Mouse (Mus musculus): ENCODE measurements around the gene Fgfr4.

The Fgfr4 gene

DNA sequence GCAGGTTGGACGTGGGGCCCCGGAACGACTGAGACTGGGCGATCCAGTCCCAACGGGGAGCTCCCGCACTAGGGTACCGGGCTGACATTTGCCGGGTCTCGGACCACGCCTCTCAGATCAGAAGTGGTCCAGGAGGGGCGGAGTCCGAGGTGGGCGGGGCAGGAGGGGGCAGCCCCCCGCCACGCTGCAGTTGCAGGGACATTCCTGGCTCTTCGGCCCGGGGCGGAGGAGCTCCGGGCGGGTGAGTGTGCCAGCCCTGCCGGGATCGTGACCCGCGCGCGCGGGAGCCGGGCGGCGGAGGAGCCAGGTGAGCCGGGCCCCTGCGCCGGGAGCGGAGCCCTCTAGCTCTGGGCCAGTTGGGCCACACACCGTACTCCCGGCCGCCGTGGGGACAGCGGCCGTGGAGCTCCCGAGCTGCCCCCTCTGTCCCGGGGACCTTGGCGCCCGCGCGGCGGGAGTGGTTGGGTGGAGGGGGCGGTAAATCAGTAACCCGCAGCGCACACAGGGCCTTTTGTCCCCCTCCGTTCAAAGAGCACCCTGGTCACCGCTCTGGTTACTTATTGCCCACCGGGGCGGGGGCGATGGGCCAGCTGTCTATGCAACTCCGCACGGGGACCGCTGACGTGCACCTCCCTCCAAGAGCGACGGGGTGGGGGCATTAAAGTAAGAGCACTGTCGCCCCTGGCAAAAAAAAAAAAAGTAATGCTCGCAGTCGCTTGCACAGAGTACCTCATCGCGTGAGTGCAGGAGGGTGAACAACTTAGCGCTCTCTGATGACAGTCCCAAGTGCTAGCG is at the start of gene Fgfr4:
Gene Fgfr4 (plus strand): TSS at position 20 of the 795 bp plus-strand sequence.
- peak; percentile 91 to 92 for DNase-seq

DNA sequence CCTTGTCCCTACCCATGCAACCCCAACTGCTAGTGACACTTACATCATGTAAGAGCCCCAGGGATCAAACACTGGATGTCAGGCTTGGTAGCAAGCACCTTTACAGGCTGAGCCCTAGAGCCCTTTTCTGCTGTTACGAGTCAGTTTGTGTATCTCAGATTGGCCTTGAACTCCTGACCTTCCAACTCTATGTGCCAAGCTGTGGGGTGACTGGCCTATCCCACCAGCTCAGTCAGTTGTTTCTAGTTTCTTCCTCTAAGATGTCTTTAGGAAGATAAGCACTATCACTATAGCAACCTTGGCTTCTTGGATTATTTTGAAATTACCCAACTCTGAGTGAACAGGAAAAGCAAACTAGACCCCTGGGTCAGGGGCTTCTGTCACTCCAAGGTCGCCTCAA is 49.1 kb upstream of the Fgfr4 start:
- no peak for DNase-seq

DNA sequence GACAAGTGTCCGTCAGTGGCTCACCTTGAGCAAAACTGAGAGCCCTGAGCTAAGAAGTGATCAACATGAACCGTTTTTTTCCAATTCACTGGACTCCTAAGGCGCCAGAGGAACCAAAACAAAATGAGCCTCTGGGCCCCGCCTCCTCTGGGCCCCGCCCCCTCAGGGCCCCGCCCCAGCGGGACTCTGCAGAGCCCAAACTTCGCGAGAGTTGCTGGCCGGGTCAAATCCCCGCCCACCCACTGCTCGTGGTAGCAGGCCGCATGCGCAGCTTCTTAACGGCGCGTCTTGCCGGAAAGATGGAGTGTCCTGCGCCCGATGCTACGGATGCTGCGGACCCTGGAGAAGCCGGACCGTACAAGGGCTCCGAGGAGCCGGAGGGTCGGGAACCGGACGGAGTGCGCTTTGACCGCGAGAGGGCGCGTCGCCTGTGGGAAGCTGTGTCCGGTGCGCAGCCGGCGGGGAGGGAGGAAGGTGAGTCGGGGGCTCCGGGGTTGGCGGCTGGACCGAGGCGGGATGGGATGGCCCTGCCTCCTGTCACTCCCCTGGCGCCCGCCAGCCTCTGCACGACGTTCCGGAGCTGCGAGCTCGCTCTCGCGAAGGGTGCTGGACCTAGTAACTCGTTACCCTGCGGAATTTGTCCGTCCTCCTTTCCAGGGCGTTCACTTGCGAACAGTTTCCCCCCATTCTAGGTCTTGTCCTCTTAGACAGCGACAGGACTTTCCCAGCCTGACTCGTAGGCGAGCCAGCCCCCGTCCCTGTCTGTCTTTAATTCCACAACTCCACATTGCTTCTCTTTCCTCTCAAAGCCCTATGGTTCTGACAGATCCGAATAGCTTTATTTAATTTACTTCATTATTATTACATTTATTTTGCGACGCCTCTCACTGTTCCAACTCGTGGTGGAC is 47.1 kb upstream of the Fgfr4 start, which contains the start of gene Zfp346:
Gene Zfp346 (plus strand): TSS at position 267 of the 908 bp plus-strand sequence.
- DNase-seq: peak; percentile 97 to 99

DNA sequence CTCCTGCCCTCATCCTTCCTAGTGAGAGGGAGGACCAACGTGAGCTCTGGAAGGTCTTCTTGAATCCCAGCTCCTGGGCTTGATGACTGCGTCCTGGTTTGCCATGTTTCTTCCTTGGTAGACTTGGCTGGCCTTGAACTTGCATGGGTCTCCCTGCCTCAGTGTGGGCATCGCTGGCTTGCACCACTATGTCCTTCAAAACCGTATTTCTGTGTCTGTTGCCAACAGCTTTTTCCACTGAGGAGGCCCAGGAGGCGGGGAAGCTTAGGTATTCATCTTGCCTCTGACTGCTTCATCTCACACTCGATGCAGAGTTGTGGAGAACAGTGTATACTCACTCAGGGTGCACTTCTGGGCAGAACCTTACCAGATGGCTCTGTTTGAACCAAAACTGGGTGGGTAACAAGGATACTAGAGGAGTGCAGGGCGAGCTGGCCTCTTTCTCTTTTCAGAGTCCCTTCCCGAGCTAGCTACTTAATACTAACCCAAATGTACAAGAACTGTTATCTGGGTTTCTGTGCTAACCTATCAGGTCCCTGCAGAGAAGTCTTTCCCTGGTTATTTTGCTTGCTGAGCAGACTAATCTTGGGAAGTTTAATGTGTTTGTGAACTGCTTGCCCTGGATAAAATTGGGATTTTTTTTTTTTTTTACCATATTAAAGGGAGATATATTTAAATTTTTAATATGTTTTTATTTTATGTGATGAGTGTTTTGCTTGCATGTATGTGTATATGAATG is 46.3 kb upstream of the Fgfr4 start:
- peak in 1 of 2 experiments; percentile 8 for DNase-seq

DNA sequence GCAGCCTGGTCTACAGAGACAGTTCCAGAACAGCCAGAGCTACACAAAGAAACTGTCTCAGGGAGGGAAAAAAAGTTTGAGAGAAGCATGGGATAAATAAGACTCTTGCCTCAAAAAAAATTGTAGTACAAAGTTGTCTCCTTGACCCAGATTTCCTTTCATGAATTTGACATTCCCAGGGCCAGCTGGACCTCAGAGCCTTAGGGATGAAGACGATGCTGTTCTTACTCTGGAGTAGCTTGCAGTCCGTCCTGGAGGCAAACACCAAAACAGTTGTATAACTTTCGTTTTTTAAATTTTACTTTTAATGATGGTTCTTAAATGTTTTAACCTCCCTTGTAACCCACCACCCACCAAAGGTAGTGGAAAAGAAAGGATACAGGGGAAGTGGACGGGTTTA is 45.3 kb upstream of the Fgfr4 start:
- no peak for DNase-seq

DNA sequence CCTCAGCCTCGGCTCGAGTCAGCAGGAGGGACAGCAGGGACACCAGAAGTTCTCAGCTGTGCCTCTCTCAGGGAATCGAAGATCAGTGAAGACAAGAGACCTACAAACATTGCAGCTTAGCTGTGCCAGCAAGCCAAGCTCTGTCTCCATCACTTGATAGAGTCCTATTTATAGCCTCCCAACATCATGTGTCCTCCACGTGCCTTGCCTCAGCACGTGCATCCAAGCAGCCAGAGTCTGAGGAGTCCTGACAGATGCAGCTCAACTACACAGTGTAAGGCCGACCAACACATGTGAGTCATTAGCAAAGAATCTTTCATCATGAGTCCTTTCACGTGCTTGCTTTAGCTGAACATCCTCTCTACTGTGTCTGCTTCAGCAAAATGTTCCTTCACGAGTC is 44.7 kb upstream of the Fgfr4 start:
- peak in 1 of 2 experiments; percentile 20 for DNase-seq

DNA sequence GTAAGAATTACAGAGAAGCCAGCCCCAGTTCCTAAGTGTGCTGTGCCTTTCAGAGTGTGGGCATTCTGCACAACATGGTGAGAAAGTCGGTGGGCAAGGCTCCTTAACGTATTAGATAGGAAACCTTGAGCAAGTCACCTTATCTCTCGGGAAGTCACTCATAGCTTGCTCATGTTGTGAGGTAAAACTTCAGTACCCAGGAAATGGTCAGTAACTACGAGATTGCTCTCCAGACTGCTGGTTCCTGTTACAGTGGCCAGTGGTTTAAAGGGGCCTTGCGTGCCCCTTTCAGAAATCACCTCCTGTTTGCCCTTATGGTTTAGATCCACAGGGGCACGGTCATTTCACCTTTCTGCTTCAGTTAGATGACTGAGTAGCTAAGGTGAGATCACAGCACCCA is 38.1 kb upstream of the Fgfr4 start:
- DNase-seq: no peak

DNA sequence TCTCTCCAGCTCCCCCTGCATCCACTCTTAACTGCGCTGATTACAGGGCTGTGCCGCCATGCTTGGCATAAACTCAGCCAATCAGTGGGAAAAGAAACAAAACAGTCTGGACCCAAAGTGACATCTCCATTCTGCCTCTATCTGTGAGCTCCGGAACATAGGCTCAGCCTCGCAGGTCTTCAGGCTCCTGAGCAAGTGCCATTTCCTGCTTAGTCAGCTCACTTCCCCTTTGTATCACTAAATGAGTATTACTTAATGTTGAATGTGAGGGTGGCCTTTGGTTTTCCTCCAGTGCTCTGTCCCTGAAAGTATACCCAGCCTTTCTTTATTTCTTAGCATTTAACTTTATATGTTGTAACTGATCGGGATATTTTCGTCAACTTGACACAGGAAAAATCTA is 27.5 kb upstream of the Fgfr4 start:
- no peak for DNase-seq

DNA sequence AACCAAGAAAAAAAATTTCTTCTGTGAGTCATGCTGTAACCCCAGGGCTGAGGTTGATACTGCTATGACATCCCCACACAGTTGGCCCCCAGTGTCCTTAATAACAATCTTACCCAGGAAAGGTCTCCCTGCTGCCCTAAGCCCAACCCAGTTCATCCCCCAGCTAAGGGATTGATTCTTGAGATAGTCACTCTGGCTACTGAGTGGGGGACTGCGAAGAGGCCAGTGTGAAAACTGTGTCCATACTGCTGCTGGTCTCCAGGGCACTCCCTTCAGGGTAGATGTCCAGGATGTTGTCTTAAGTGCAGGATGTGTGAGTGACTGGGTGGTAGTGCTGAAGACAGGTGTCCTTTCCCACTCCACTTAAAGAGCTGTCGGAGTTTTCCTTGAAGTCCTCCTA is 19.0 kb upstream of the Fgfr4 start, which contains the start of gene Gm17617:
Gene Gm17617 (minus strand): TSS at position 101 of the 400 bp plus-strand sequence.
- no peak for DNase-seq

DNA sequence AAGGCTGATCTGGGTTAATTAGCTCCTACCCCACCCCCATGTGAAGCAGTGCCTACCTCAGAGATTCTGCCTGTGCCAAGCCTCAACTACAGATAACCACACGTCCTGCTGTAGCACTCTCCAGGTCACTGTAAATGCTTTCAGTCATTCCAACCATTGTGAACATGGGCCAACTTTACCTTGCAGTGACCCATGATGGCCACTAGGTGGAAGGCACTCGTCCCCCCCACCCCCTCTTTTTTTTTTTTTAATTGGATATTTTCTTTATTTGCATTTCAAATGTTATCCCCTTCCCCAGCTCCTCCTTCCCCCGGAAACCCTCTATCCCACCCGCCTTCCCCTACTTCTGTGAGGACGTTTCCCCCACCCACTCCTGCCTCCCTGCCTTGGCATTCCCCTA is 17.1 kb upstream of the Fgfr4 start:
- no peak for DNase-seq

DNA sequence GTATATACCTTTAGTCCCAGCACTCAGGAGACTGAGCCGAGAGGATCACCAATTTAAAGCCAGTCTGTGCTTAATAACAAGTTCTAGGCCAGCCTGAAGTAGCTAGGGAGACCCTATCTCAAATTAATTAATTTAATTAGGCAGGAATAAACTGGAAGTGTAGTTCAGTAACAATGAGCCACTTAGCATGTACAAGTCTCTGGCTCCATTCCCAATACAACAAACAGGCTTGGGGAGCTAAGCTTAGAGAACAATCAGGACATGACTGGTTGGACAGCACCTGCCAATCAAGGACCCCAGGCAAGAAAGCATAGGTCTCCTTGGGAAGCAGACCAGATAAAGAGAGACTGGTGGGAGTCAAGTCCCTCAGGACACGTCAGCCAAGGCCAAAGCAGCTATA is 12.2 kb upstream of the Fgfr4 start:
- no peak for DNase-seq

DNA sequence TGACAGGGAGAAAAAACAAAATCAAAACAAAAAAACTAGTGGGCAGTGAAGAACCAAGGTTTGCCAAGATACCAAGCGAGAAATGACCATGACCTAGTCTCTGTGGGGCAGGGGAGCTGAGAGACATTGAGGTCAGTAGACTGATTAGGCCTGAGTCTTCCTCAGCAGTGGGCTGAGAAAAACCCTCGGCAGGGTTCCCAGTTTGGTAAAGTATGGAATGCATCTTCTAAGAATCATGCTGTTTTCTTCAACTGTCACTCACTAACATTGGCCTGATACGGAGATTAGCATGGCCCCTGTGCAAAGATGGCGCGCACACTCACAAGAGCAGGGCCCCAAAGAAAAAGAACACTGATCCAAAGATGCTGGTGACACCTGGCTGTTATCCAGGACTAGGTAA is 1.5 kb downstream of the Fgfr4 start:
- DNase-seq: no peak

DNA sequence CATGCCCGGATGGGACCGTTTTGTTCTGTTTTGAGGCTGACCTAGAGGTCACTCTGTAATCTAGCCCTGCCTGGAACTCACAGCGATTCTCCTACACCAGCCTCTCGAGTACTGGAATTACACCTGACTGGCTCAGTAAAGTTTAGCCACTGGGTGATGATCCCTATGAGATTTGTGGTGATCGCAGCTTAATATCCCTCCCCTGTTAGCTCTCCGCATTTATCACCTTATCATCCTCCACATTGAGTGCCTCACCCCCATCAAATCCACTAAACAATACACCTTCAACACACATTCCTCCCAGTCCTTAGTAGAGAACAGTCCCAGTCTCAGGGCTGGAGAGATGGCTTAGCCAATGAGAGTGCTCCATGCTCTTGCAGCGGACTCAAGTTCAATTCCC is 9.9 kb downstream of the Fgfr4 start:
- no peak for DNase-seq

DNA sequence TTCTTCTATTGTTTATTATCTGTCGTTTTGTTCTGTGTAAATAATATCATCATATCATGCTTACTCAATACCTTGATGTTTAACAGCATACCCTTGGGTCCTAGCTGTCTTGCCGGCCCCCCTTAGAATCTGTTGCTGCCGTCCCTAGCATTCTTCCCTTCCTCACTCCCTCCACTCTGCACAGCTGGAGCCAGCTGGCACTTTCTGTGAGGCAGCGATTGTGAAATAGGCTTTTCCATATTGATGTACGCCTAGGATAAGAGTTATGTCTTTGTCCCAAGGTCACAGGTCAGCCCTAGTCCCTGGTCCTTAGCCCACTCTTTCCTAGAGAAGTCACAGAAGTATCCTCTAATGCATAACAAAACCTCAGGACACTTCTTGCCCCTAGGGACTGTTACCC is 11.1 kb downstream of the Fgfr4 start:
- DNase-seq: no peak

DNA sequence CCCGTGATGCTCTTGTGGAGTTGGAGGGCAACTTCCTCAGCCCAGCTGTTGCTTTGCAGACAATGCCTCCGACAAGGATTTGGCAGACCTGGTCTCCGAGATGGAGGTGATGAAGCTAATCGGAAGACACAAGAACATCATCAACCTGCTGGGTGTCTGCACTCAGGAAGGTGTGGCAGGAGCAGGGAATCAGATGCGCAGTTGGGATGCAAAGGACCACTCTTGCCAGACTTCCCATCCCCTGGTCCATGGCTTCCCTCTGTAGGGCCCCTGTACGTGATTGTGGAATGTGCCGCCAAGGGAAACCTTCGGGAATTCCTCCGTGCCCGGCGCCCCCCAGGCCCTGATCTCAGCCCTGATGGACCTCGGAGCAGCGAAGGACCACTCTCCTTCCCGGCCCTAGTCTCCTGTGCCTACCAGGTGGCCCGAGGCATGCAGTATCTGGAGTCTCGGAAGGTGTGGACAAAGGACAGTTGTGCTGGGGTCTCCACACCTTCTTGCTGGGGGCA is 13.4 kb downstream of the Fgfr4 start:
- DNase-seq: no peak

DNA sequence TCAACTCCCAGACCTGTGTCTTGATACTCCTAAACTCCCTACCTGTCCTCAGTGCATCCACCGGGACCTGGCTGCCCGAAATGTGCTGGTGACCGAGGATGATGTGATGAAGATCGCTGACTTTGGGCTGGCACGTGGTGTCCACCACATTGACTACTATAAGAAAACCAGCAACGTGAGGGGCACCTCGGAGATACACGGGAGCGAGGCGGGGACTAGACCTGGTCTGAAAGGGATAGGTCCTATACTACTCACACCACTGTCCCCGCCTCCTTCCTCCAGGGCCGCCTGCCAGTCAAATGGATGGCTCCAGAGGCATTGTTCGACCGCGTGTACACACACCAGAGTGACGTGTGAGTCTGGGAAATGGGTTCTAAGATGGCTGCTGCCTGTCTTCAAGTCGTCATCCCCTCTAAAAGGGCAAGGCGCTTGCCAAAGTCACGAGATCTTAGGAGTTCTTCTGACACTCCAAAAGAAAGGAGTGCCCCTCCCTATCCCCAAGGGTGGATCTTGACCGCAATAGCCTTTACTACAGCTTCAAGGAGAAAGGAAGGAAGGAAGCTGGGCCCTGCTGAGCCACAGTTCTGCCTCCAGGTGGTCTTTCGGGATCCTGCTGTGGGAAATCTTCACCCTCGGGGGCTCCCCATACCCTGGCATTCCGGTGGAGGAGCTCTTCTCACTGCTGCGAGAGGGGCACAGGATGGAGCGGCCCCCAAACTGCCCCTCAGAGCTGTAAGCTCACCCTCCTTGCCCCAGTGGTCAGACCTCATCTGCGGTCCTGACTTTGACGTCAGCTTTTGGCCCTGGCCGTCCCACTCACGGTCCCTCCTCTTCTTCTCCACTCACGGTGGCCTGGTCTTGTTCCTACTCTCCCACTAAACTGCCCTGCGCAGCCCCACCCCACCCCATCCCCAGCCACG is 14.6 kb downstream of the Fgfr4 start:
- no peak for DNase-seq

DNA sequence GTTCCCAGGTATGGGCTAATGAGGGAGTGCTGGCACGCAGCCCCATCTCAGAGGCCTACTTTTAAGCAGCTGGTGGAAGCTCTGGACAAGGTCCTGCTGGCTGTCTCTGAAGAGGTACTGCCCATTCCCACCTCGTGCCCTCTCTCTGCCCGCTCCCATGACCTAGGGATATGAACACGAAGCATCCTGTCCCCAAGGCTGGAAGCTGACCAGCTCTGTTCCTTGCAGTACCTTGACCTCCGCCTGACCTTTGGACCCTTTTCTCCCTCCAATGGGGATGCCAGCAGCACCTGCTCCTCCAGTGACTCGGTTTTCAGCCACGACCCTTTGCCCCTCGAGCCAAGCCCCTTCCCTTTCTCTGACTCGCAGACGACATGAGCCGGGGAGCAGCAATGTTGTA is 15.4 kb downstream of the Fgfr4 start:
- DNase-seq: peak; percentile 54 to 74

DNA sequence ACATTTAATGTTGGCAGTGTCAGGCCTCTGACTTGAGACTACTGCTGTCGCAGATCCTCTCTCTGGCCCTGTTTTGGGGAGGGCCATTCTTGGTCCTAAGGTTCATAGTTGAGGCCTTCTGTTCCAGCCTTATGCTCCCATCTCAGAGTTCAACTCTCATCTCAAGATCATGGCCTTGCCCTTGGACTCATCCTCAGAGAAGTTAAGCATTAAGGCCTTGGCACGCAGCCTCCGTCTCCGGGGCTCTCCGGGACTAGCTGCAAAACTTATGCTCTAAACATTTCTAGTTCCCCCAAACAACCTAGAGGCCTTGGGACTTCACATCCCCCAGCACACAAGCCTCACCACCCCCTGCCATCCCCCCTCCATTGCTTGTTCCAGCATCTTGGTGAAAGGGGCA is 15.8 kb downstream of the Fgfr4 start:
- DNase-seq: peak; percentile 70 to 71

DNA sequence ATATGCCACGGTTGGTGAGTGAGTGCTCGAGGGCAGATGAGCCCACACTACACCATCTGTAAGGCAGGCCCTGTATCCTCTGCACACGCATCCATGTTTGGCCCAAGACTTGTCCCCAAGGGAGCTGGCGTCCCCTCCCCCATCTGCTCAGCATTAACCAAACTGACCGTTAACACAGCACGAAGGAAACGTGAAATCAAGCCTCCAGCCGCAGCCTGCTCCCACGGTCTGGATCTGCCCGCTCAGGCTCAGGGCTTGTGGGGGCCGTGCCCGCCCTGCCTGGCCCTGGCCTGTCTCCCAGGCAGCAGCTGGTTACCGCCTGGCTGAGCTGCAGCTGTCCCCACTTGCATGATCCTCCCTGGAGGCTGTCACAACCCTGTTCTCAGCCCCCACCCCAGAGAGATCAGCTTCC is 16.5 kb downstream of the Fgfr4 start:
- DNase-seq: peak; percentile 47 to 63

DNA sequence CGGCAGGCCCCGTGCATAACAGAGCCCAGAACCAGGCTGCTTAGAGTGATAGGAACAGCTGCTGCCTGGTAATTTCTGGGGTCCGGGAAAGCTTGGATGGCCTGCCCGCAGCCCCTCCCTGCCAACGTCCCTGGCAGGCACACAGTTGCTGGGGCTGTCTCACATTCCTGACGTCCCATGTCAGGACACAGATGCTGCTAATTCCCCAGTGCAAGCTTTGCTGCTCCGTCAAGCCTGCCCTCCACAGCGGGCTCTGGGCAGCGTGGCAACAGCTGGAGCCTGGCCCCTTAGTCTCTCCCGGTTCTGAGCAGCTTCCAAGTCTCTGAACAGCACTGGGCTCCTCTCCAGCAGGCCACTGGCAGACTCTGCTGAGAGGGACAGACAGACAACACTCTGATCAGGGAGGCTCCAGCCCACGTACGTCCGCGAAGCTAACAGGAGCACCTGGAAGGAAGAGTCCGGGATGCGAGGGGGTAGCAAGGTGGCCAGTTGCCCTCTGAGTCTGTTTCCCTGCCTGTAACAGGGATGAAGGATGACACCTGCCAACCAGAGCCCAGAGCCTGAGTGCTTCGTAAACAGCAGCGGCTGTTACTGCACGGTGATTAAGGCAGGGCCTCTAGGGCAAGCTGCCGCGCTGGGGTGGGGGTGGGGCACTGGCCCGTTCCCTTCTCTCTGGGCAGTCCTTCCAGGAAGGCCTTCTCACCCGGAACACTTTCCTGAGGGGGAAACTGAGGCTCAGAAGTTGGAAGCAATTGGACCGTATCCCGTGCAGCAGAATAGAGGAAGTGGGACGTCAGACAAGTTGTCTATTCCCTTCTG is 19.3 kb downstream of the Fgfr4 start:
- DNase-seq: peak in 1 of 2 experiments; percentile 48

DNA sequence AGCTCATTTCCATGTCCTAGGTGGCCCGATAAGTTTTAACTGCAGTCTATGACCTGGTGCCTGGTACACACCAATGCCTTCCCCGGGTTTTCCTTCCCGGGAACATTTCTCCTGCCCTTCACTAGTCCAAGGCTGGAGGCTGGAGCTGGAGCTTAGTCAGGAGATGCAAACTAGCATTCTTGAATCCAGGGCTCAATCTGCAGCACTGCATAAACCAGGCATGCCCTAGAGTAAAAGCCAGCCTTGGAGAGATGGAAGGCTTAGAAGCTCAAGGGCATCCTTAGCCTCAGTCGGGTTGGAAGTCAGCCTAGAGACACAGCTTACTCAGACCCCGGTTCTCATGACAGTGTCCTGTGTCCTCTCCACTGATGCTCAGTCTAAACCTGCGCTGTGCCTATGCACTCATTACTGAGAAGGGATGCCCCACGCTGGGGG is 19.9 kb downstream of the Fgfr4 start:
- no peak for DNase-seq

All from kidney, adult 8-10 months (tissue).